Mouse (Mus musculus): ENCODE results near the gene Castor2.

The Castor2 gene

GRCm38 (mm10) chr5:134099496-134100211 is at the start of gene Castor2:
TSS of gene Castor2 (plus strand) at chr5:134099711.
- Histone ChIP-seq H3K36me3 (ENCODE audit: control insufficient read depth, insufficient read depth, low read length, poor library complexity, severe bottlenecking) (no peaks in the 10 kb centered on the region), H3K27me3 (ENCODE audit: control insufficient read depth, insufficient read depth, low read length, poor library complexity, severe bottlenecking) (no peaks in the 10 kb centered on the region)
- peak; percentile 87 for DNase-seq (ENCODE audit: low read depth, low spot score)

GRCm38 (mm10) chr5:134050711-134051110 is 48.8 kb upstream of the Castor2 start:
- Histone ChIP-seq H3K36me3 (ENCODE audit: control insufficient read depth, insufficient read depth, low read length, poor library complexity, severe bottlenecking) (no peaks in the 10 kb centered on the region), H3K27me3 (ENCODE audit: control insufficient read depth, insufficient read depth, low read length, poor library complexity, severe bottlenecking) (no peaks in the 10 kb centered on the region)
- DNase-seq (ENCODE audit: low read depth, low spot score), result no peak

- H3K36me3 ChIP-seq (ENCODE audit: control insufficient read depth, insufficient read depth, low read length, poor library complexity, severe bottlenecking), result no peaks in the 10 kb centered on the region
- no peak for DNase-seq (ENCODE audit: low read depth, low spot score)
Measured at GRCm38 (mm10) chr5:134052614-134053013, 46.9 kb upstream of the Castor2 start.

GRCm38 (mm10) chr5:134054496-134054895 is 45.0 kb upstream of the Castor2 start:
- DNase-seq (ENCODE audit: low read depth, low spot score), result no peak
- H3K36me3 ChIP-seq (ENCODE audit: control insufficient read depth, insufficient read depth, low read length, poor library complexity, severe bottlenecking), result no peaks in the 10 kb centered on the region
- no peaks in the 10 kb centered on the region for H3K27me3 ChIP-seq (ENCODE audit: control insufficient read depth, insufficient read depth, low read length, poor library complexity, severe bottlenecking)

More at GRCm38 (mm10) chr5:134052614-134053013, 46.9 kb upstream of the Castor2 start:
- no peaks in the 10 kb centered on the region for H3K27me3 ChIP-seq (ENCODE audit: control insufficient read depth, insufficient read depth, low read length, poor library complexity, severe bottlenecking)

GRCm38 (mm10) chr5:134058793-134059352 is 40.6 kb upstream of the Castor2 start:
- H3K27me3 ChIP-seq (ENCODE audit: control insufficient read depth, insufficient read depth, low read length, poor library complexity, severe bottlenecking), result no peaks in the 10 kb centered on the region
- H3K36me3 ChIP-seq (ENCODE audit: control insufficient read depth, insufficient read depth, low read length, poor library complexity, severe bottlenecking), result no peaks in the 10 kb centered on the region
- DNase-seq (ENCODE audit: low read depth, low spot score), result no peak

- Histone ChIP-seq H3K27me3 (ENCODE audit: control insufficient read depth, insufficient read depth, low read length, poor library complexity, severe bottlenecking) (no peaks in the 10 kb centered on the region), H3K36me3 (ENCODE audit: control insufficient read depth, insufficient read depth, low read length, poor library complexity, severe bottlenecking) (no peaks in the 10 kb centered on the region)
- peak; percentile 48 for DNase-seq (ENCODE audit: low read depth, low spot score)
Measured at GRCm38 (mm10) chr5:134063362-134064064, 36.0 kb upstream of the Castor2 start.

GRCm38 (mm10) chr5:134066261-134066660 is 33.2 kb upstream of the Castor2 start:
- no peak for DNase-seq (ENCODE audit: low read depth, low spot score)
- Histone ChIP-seq H3K27me3 (ENCODE audit: control insufficient read depth, insufficient read depth, low read length, poor library complexity, severe bottlenecking) (no peaks in the 10 kb centered on the region), H3K36me3 (ENCODE audit: control insufficient read depth, insufficient read depth, low read length, poor library complexity, severe bottlenecking) (no peaks in the 10 kb centered on the region)

- DNase-seq (ENCODE audit: low read depth, low spot score), result peak; percentile 41
Measured at GRCm38 (mm10) chr5:134067924-134068323, 31.6 kb upstream of the Castor2 start.

GRCm38 (mm10) chr5:134073512-134074041 is 25.9 kb upstream of the Castor2 start:
- DNase-seq (ENCODE audit: low read depth, low spot score), result no peak
- H3K27me3 ChIP-seq (ENCODE audit: control insufficient read depth, insufficient read depth, low read length, poor library complexity, severe bottlenecking), result no peaks in the 10 kb centered on the region
- no peaks in the 10 kb centered on the region for H3K36me3 ChIP-seq (ENCODE audit: control insufficient read depth, insufficient read depth, low read length, poor library complexity, severe bottlenecking)

More at GRCm38 (mm10) chr5:134067924-134068323, 31.6 kb upstream of the Castor2 start:
- H3K36me3 ChIP-seq (ENCODE audit: control insufficient read depth, insufficient read depth, low read length, poor library complexity, severe bottlenecking), result no peaks in the 10 kb centered on the region
- no peaks in the 10 kb centered on the region for H3K27me3 ChIP-seq (ENCODE audit: control insufficient read depth, insufficient read depth, low read length, poor library complexity, severe bottlenecking)

- DNase-seq (ENCODE audit: low read depth, low spot score), result no peak
- Histone ChIP-seq H3K27me3 (ENCODE audit: control insufficient read depth, insufficient read depth, low read length, poor library complexity, severe bottlenecking) (no peaks in the 10 kb centered on the region), H3K36me3 (ENCODE audit: control insufficient read depth, insufficient read depth, low read length, poor library complexity, severe bottlenecking) (no peaks in the 10 kb centered on the region)
Measured at GRCm38 (mm10) chr5:134074368-134074767, 25.1 kb upstream of the Castor2 start.

GRCm38 (mm10) chr5:134076175-134076574 is 23.3 kb upstream of the Castor2 start:
- no peak for DNase-seq (ENCODE audit: low read depth, low spot score)
- no peaks in the 10 kb centered on the region for H3K27me3 ChIP-seq (ENCODE audit: control insufficient read depth, insufficient read depth, low read length, poor library complexity, severe bottlenecking)
- no peaks in the 10 kb centered on the region for H3K36me3 ChIP-seq (ENCODE audit: control insufficient read depth, insufficient read depth, low read length, poor library complexity, severe bottlenecking)

- no peak for DNase-seq (ENCODE audit: low read depth, low spot score)
- H3K27me3 ChIP-seq (ENCODE audit: control insufficient read depth, insufficient read depth, low read length, poor library complexity, severe bottlenecking), result no peaks in the 10 kb centered on the region
- no peaks in the 10 kb centered on the region for H3K36me3 ChIP-seq (ENCODE audit: control insufficient read depth, insufficient read depth, low read length, poor library complexity, severe bottlenecking)
Measured at GRCm38 (mm10) chr5:134080685-134081548, 18.6 kb upstream of the Castor2 start.

- DNase-seq (ENCODE audit: low read depth, low spot score), result no peak
- no peaks in the 10 kb centered on the region for H3K27me3 ChIP-seq (ENCODE audit: control insufficient read depth, insufficient read depth, low read length, poor library complexity, severe bottlenecking)
- H3K36me3 ChIP-seq (ENCODE audit: control insufficient read depth, insufficient read depth, low read length, poor library complexity, severe bottlenecking), result no peaks in the 10 kb centered on the region
Measured at GRCm38 (mm10) chr5:134085227-134085626, 14.3 kb upstream of the Castor2 start.

- no peaks in the 10 kb centered on the region for H3K36me3 ChIP-seq (ENCODE audit: control insufficient read depth, insufficient read depth, low read length, poor library complexity, severe bottlenecking)
- no peak for DNase-seq (ENCODE audit: low read depth, low spot score)
- H3K27me3 ChIP-seq (ENCODE audit: control insufficient read depth, insufficient read depth, low read length, poor library complexity, severe bottlenecking), result no peaks in the 10 kb centered on the region
Measured at GRCm38 (mm10) chr5:134085887-134086639, 13.4 kb upstream of the Castor2 start.
